Mouse (Mus musculus): ENCODE results near the gene Olfr427.

DNA sequence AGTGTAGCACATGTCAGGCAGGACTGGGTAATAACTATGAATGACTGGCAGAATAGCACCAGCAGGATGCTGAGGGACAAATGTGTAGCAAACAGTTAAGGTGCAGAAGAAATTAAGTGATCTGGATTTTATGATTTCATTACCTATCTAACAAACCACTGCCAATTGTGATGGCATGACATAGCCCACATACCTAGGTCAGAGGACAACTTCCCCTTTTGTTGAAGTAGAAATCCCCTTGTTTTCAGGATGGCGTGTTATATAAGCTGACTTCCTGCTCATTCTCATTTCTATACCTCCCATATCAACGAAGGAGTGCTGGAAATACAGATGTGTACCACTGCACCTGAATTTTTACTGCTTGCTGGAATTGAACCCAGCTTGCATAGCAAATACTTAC is 44.7 kb downstream of the Olfr427 start:
- TF ChIP-seq POLR2A (IDR thresholded peaks at IDR 0.05; ENCODE audit: borderline replicate concordance, insufficient read depth, low read length) (no peak), CTCF (IDR thresholded peaks at IDR 0.05; ENCODE audit: borderline replicate concordance, insufficient read depth, low read depth, low read length) (no peak)

All from cerebellum, adult 2 months (tissue).